Mouse (Mus musculus): ENCODE data around the gene Polr1d. TPM values are rescaled to one million over a fixed set of nuclear protein-coding genes. Genes with fewer than 3 reads are reported as not detected.
A peak's percentile ranks its signal among the peaks of the same experiment; 100 is the strongest.

The Polr1d gene
- 97.6 and 99.3 TPM in 2 replicates for polyA plus RNA-seq (2014; fragmentation: Nextera tagmentation; extraction: Ambion mirVana)

DNA sequence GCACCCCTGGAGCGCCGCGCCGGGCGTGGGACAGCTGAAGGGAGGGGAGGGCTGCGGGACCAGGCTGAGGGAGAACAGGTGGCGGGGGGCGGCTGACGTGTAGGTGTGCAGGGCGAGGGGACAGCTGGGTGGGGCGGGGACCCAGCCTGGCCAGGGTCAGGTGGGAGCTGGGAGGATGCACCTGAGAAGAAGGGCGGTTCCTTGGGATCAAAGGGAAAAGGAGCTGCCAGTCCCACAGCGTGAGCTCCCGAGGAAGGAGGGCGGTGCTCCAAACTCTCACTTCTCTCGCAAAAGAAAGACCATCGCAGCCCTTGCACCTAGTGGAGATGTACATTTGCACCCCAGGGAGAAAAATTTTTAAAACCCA, at the start of gene Polr1d:
Gene Polr1d, plus strand, starts transcription at position 252 of the 367 bp plus-strand sequence.
- no peak for ATAC-seq (ENCODE audit: insufficient number of reproducible peaks, insufficient read depth, low FRiP score, low read depth)
- H3K4me1 ChIP-seq (ENCODE audit: control insufficient read depth in 2 of 2, insufficient read depth in 2 of 2, low read length in 2 of 2), result peaks cover 12 to 41% of the 10 kb centered on the region in 2 experiments

DNA sequence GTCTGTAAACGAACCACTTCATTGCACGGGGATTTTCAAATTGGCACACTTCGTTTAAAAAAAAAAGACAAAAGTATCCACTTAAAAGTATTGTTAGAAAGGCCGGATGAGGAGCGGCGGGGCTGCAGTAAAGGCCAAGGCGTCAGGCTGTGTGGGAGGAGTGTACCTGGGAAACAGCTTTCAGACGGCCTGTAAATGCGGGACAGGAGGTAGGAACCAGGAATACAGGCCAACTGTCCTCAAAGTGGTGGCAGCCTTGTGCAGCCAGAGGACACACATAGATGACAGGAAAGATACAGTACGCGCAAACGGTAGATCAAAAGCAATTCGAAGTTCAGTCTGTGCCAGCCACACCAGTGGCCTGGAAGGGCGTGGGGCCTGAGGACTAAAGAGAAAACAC, 45.6 kb upstream of the Polr1d start:
- H3K27ac ChIP-seq (replicated peaks in 1 of 2; ENCODE audit: control insufficient read depth in 1 of 2, insufficient read depth in 1 of 2, low read depth in 2 of 2, low read length in 2 of 2), result no peak overlapping the region
- H3K27me3 ChIP-seq (ENCODE audit: control insufficient read depth, insufficient read depth, low read length), result no peaks in the 10 kb centered on the region
- H3K4me3 ChIP-seq (ENCODE audit: control insufficient read depth in 1 of 2, insufficient read depth in 1 of 2, low read depth in 1 of 2, low read length in 2 of 2), result no peak overlapping the region
- H3K36me3 ChIP-seq (ENCODE audit: control insufficient read depth, insufficient read depth, low read length), result peaks cover 76% of the 10 kb centered on the region
- peaks cover 3 to 8% of the 10 kb centered on the region in 2 experiments for H3K4me1 ChIP-seq (ENCODE audit: control insufficient read depth in 2 of 2, insufficient read depth in 2 of 2, low read length in 2 of 2)
- no peak for ATAC-seq (ENCODE audit: insufficient number of reproducible peaks, insufficient read depth, low FRiP score, low read depth)
- no peak overlapping the region for H3K9ac ChIP-seq (ENCODE audit: low read length)
- 85% methylated on average over 14 of the region's 14 CpGs for WGBS
- no peak overlapping the region for H3K4me2 ChIP-seq (ENCODE audit: low read length)
- H3K9me3 ChIP-seq (ENCODE audit: control insufficient read depth, low read length), result no peaks in the 10 kb centered on the region

More for the DNA sequence above, at the start of gene Polr1d:
- Histone ChIP-seq H3K27ac (replicated peaks in 1 of 2; ENCODE audit: control insufficient read depth in 1 of 2, insufficient read depth in 1 of 2, low read depth in 2 of 2, low read length in 2 of 2) (peak within 1 kb of the TSS; percentile 85 to 95), H3K4me2 (ENCODE audit: low read length) (peak within 1 kb of the TSS; percentile 97), H3K36me3 (ENCODE audit: control insufficient read depth, insufficient read depth, low read length) (peaks cover 23% of the 10 kb centered on the region), H3K4me3 (ENCODE audit: control insufficient read depth in 1 of 2, insufficient read depth in 1 of 2, low read depth in 1 of 2, low read length in 2 of 2) (peak within 1 kb of the TSS; percentile 82 to 83), H3K27me3 (ENCODE audit: control insufficient read depth, insufficient read depth, low read length) (no peaks in the 10 kb centered on the region), H3K9me3 (ENCODE audit: control insufficient read depth, low read length) (no peaks in the 10 kb centered on the region), H3K9ac (ENCODE audit: low read length) (peak within 1 kb of the TSS; percentile 88)
- WGBS, result 0% methylated on average over 17 of the region's 17 CpGs

DNA sequence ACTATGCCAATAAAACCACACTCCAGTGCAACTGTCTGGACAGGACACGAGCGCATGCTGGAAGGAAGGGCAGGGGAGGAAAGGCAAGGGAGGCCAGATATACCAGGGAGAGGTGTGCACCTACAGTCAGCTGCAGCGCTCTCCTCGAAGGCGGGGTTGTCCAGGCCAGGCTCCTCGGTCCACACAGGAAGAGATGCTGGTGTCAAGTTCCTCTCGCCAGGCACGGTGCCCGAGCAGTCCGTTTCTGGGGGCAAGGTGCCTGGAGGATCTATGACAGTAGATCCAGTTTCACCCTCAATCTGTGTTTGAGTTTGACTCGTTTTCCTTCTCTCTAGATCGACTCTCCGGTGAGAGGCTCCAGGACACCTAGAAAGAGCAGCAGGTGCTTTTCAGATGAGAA, 43.7 kb upstream of the Polr1d start:
- ATAC-seq (ENCODE audit: insufficient number of reproducible peaks, insufficient read depth, low FRiP score, low read depth), result no peak
- WGBS, result 86% methylated on average over 13 of the region's 13 CpGs

DNA sequence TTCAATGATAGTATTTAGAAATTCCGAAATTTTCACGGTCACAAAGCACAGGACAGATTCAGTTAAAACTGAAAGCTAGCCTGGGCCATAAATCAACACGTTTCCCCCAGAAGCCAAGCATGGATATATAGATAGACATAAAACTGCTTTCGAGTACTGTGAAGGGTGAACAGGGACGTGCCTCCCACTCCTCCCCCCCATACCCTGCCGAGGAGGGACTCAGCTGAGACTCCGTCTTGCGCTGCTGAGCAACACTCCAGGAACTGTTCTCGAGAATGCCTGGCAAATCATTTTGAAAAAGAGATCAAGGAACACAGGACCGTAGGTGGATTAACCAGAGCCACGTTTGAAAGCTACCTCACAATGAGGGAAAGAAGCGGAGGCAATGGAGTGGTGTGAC, 42.6 kb upstream of the Polr1d start:
- Histone ChIP-seq H3K9ac (ENCODE audit: low read length) (no peak overlapping the region), H3K9me3 (ENCODE audit: control insufficient read depth, low read length) (no peaks in the 10 kb centered on the region), H3K4me1 (ENCODE audit: control insufficient read depth in 2 of 2, insufficient read depth in 2 of 2, low read length in 2 of 2) (peaks cover 15 to 31% of the 10 kb centered on the region in 2 experiments), H3K4me3 (ENCODE audit: control insufficient read depth in 1 of 2, insufficient read depth in 1 of 2, low read depth in 1 of 2, low read length in 2 of 2) (no peak overlapping the region), H3K27ac (replicated peaks in 1 of 2; ENCODE audit: control insufficient read depth in 1 of 2, insufficient read depth in 1 of 2, low read depth in 2 of 2, low read length in 2 of 2) (no peak overlapping the region), H3K4me2 (ENCODE audit: low read length) (no peak overlapping the region), H3K27me3 (ENCODE audit: control insufficient read depth, insufficient read depth, low read length) (no peaks in the 10 kb centered on the region), H3K36me3 (ENCODE audit: control insufficient read depth, insufficient read depth, low read length) (peaks cover 50% of the 10 kb centered on the region)
- 79% methylated on average over 12 of the region's 12 CpGs for WGBS
- ATAC-seq (ENCODE audit: insufficient number of reproducible peaks, insufficient read depth, low FRiP score, low read depth), result no peak

More for the DNA sequence above, 43.7 kb upstream of the Polr1d start:
- no peak overlapping the region for H3K4me3 ChIP-seq (ENCODE audit: control insufficient read depth in 1 of 2, insufficient read depth in 1 of 2, low read depth in 1 of 2, low read length in 2 of 2)
- H3K36me3 ChIP-seq (ENCODE audit: control insufficient read depth, insufficient read depth, low read length), result peaks cover 58% of the 10 kb centered on the region
- no peak overlapping the region for H3K9ac ChIP-seq (ENCODE audit: low read length)
- no peak overlapping the region for H3K4me2 ChIP-seq (ENCODE audit: low read length)
- peaks cover 15 to 26% of the 10 kb centered on the region in 2 experiments for H3K4me1 ChIP-seq (ENCODE audit: control insufficient read depth in 2 of 2, insufficient read depth in 2 of 2, low read length in 2 of 2)
- H3K27me3 ChIP-seq (ENCODE audit: control insufficient read depth, insufficient read depth, low read length), result no peaks in the 10 kb centered on the region
- no peak overlapping the region for H3K27ac ChIP-seq (replicated peaks in 1 of 2; ENCODE audit: control insufficient read depth in 1 of 2, insufficient read depth in 1 of 2, low read depth in 2 of 2, low read length in 2 of 2)
- no peaks in the 10 kb centered on the region for H3K9me3 ChIP-seq (ENCODE audit: control insufficient read depth, low read length)

DNA sequence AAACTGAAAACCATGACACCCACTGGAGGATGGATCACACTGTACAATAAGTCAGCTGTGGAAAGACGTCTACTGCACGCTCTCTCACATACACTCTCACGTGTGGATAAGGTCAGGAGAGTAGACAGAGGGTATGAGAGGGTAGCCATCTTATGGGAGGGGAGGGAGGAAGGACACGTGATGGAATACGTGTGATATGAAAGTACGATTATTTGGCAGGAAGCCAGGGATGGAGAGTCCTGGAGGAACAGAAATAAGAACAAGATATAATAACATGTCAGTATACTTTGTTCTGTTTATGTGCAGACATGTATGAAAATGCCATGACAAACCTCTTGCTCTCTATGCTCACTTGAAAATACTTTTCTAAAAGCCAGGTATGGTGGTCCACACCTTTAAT, 41.5 kb upstream of the Polr1d start:
- 58% methylated on average over 6 of the region's 6 CpGs for WGBS
- Histone ChIP-seq H3K4me2 (ENCODE audit: low read length) (no peak overlapping the region), H3K27ac (replicated peaks in 1 of 2; ENCODE audit: control insufficient read depth in 1 of 2, insufficient read depth in 1 of 2, low read depth in 2 of 2, low read length in 2 of 2) (no peak overlapping the region), H3K27me3 (ENCODE audit: control insufficient read depth, insufficient read depth, low read length) (no peaks in the 10 kb centered on the region), H3K4me3 (ENCODE audit: control insufficient read depth in 1 of 2, insufficient read depth in 1 of 2, low read depth in 1 of 2, low read length in 2 of 2) (no peak overlapping the region), H3K36me3 (ENCODE audit: control insufficient read depth, insufficient read depth, low read length) (peaks cover 51% of the 10 kb centered on the region), H3K9ac (ENCODE audit: low read length) (no peak overlapping the region), H3K9me3 (ENCODE audit: control insufficient read depth, low read length) (no peaks in the 10 kb centered on the region), H3K4me1 (ENCODE audit: control insufficient read depth in 2 of 2, insufficient read depth in 2 of 2, low read length in 2 of 2) (peaks cover 15 to 31% of the 10 kb centered on the region in 2 experiments)
- ATAC-seq (ENCODE audit: insufficient number of reproducible peaks, insufficient read depth, low FRiP score, low read depth), result no peak

DNA sequence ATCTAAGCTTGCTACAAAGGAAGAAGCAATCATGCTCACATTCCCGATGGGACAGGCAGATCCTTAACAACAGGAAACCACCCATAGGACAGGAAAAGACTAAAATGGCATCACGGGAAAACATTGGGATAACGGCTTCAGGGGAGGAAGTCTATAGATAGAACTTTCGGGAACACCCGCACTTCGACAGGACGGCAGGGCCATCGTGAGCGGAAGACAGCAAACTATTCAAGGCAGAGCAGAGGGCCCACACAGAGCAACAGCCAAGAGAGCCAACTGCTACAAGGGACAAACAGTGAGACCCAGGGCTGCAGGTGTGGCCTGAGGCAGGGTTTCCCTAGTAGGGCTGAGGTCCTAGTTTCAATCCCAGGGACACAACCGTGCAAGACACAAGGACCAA, 40.8 kb upstream of the Polr1d start:
- H3K4me3 ChIP-seq (ENCODE audit: control insufficient read depth in 1 of 2, insufficient read depth in 1 of 2, low read depth in 1 of 2, low read length in 2 of 2), result no peak overlapping the region
- H3K36me3 ChIP-seq (ENCODE audit: control insufficient read depth, insufficient read depth, low read length), result peaks cover 51% of the 10 kb centered on the region
- no peak for ATAC-seq (ENCODE audit: insufficient number of reproducible peaks, insufficient read depth, low FRiP score, low read depth)
- H3K27ac ChIP-seq (replicated peaks in 1 of 2; ENCODE audit: control insufficient read depth in 1 of 2, insufficient read depth in 1 of 2, low read depth in 2 of 2, low read length in 2 of 2), result peak overlapping the region; percentile 10 to 59; a peak in 3 of 4 replicates
- H3K27me3 ChIP-seq (ENCODE audit: control insufficient read depth, insufficient read depth, low read length), result no peaks in the 10 kb centered on the region
- H3K4me2 ChIP-seq (ENCODE audit: low read length), result no peak overlapping the region
- WGBS, result 46% methylated on average over 10 of the region's 10 CpGs
- no peak overlapping the region for H3K9ac ChIP-seq (ENCODE audit: low read length)
- no peaks in the 10 kb centered on the region for H3K9me3 ChIP-seq (ENCODE audit: control insufficient read depth, low read length)
- H3K4me1 ChIP-seq (ENCODE audit: control insufficient read depth in 2 of 2, insufficient read depth in 2 of 2, low read length in 2 of 2), result peaks cover 15 to 31% of the 10 kb centered on the region in 2 experiments

DNA sequence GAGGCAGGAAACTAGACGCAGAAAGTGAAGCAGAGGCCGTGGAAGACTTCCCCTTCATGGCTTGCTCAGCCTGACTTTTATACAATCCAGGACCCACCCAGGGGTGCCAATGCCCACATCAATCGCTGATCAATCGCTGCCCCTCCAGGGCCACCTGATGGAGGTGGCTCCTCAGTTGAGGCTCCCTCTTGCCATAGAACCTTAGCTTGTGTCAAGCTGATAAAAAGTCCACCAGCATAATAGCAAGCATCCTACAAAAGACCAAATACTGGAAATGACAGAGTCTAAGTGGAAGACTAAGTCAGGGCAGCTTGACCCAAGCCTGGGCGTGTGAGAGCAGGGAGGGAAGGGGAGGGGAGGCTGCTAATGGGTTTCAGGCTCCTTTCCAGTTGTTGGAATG, 40.2 kb upstream of the Polr1d start:
- Histone ChIP-seq H3K4me1 (ENCODE audit: control insufficient read depth in 2 of 2, insufficient read depth in 2 of 2, low read length in 2 of 2) (peaks cover 15 to 31% of the 10 kb centered on the region in 2 experiments), H3K27ac (replicated peaks in 1 of 2; ENCODE audit: control insufficient read depth in 1 of 2, insufficient read depth in 1 of 2, low read depth in 2 of 2, low read length in 2 of 2) (peak overlapping the region in 1 of 2 experiments; percentile 59; a peak in 2 of 4 replicates), H3K4me2 (ENCODE audit: low read length) (no peak overlapping the region), H3K9me3 (ENCODE audit: control insufficient read depth, low read length) (no peaks in the 10 kb centered on the region), H3K36me3 (ENCODE audit: control insufficient read depth, insufficient read depth, low read length) (peaks cover 51% of the 10 kb centered on the region), H3K4me3 (ENCODE audit: control insufficient read depth in 1 of 2, insufficient read depth in 1 of 2, low read depth in 1 of 2, low read length in 2 of 2) (no peak overlapping the region), H3K27me3 (ENCODE audit: control insufficient read depth, insufficient read depth, low read length) (no peaks in the 10 kb centered on the region), H3K9ac (ENCODE audit: low read length) (no peak overlapping the region)
- no peak for ATAC-seq (ENCODE audit: insufficient number of reproducible peaks, insufficient read depth, low FRiP score, low read depth)
- WGBS, result 77% methylated on average over 5 of the region's 5 CpGs

DNA sequence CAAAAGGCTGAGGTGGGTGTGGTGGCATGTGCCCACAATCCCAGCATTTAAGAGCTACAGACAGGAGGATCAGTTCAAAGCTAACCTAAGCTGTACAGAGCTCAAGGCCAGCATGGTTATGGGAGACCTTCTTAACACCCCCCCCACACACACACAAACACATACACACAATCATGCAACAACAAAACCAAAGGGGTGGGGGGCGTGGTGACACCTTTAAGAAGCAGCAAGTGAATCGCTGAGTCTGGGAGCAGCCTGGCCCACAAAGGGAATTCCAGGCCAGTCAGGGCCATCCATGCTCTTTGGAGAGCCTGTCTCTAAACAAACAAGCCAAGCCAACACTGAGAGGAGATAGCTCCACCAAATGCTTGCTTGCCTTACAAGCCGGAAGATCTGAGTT, 39.2 kb upstream of the Polr1d start:
- Histone ChIP-seq H3K9me3 (ENCODE audit: control insufficient read depth, low read length) (no peaks in the 10 kb centered on the region), H3K36me3 (ENCODE audit: control insufficient read depth, insufficient read depth, low read length) (peaks cover 46% of the 10 kb centered on the region), H3K4me3 (ENCODE audit: control insufficient read depth in 1 of 2, insufficient read depth in 1 of 2, low read depth in 1 of 2, low read length in 2 of 2) (no peak overlapping the region), H3K27ac (replicated peaks in 1 of 2; ENCODE audit: control insufficient read depth in 1 of 2, insufficient read depth in 1 of 2, low read depth in 2 of 2, low read length in 2 of 2) (no peak overlapping the region), H3K4me1 (ENCODE audit: control insufficient read depth in 2 of 2, insufficient read depth in 2 of 2, low read length in 2 of 2) (peaks cover 15 to 31% of the 10 kb centered on the region in 2 experiments), H3K27me3 (ENCODE audit: control insufficient read depth, insufficient read depth, low read length) (no peaks in the 10 kb centered on the region), H3K9ac (ENCODE audit: low read length) (no peak overlapping the region), H3K4me2 (ENCODE audit: low read length) (no peak overlapping the region)
- 53% methylated on average over 3 of the region's 3 CpGs for WGBS
- ATAC-seq (ENCODE audit: insufficient number of reproducible peaks, insufficient read depth, low FRiP score, low read depth), result no peak

Data from heart, embryonic 14.5 days (tissue).